Mouse (Mus musculus): ENCODE data around the gene Pspc1. TPM values are rescaled to one million over a fixed set of nuclear protein-coding genes. Genes with fewer than 3 reads are reported as not detected.

The Pspc1 gene
- polyA plus RNA-seq, 1 experiment from 2014 or later, result 44.7 TPM

GRCm38 (mm10) chr14:56689766-56690165, 88.3 kb downstream of the Pspc1 start:
- no peak for ATAC-seq (replicated peaks)
- Histone ChIP-seq H3K9me3 (no peaks in the 10 kb centered on the region), H3K9ac (replicated peaks) (no peak overlapping the region), H3K4me2 (replicated peaks) (no peak overlapping the region), H3K36me3 (peaks cover 90% of the 10 kb centered on the region), H3K27ac (replicated peaks) (no peak overlapping the region), H3K27me3 (no peaks in the 10 kb centered on the region), H3K4me1 (no peaks in the 10 kb centered on the region), H3K4me3 (no peak overlapping the region)
- WGBS, result 87% methylated on average over 1 of the region's 1 CpGs

GRCm38 (mm10) chr14:56689116-56689515, 89.0 kb downstream of the Pspc1 start:
- no peak overlapping the region for H3K9ac ChIP-seq (replicated peaks)
- WGBS, result 87% methylated on average over 1 of the region's 1 CpGs
- H3K4me2 ChIP-seq (replicated peaks), result no peak overlapping the region
- peaks cover 90% of the 10 kb centered on the region for H3K36me3 ChIP-seq
- no peaks in the 10 kb centered on the region for H3K4me1 ChIP-seq
- no peaks in the 10 kb centered on the region for H3K27me3 ChIP-seq
- no peak overlapping the region for H3K4me3 ChIP-seq
- ATAC-seq (replicated peaks), result no peak
- H3K27ac ChIP-seq (replicated peaks), result no peak overlapping the region
- H3K9me3 ChIP-seq, result no peaks in the 10 kb centered on the region

GRCm38 (mm10) chr14:56685426-56685825, 92.7 kb downstream of the Pspc1 start:
- Histone ChIP-seq H3K36me3 (peaks cover 82% of the 10 kb centered on the region), H3K9ac (replicated peaks) (no peak overlapping the region), H3K27me3 (no peaks in the 10 kb centered on the region), H3K4me2 (replicated peaks) (no peak overlapping the region), H3K4me3 (no peak overlapping the region), H3K4me1 (no peaks in the 10 kb centered on the region), H3K9me3 (no peaks in the 10 kb centered on the region), H3K27ac (replicated peaks) (no peak overlapping the region)
- no peak for ATAC-seq (replicated peaks)
- 93% methylated on average over 1 of the region's 1 CpGs for WGBS

Other genes starting within 250 kb of the Pspc1 start
- 13.4 and 15.3 TPM in 2 replicates for gene Cenpj, start 202.9 kb downstream of the Pspc1 start, polyA plus RNA-seq (2015; fragmentation: Nextera tagmentation; extraction: Ambion mirVana)
- gene Parp4, start 202.7 kb downstream of the Pspc1 start, polyA plus RNA-seq (2015; fragmentation: Nextera tagmentation; extraction: Ambion mirVana), result 0.59 and 0.61 TPM in 2 replicates
- 38.4 and 40.5 TPM in 2 replicates for gene Mphosph8, start 110.1 kb downstream of the Pspc1 start, polyA plus RNA-seq (2015; fragmentation: Nextera tagmentation; extraction: Ambion mirVana)
- gene Zmym5, start 33.4 kb upstream of the Pspc1 start, polyA plus RNA-seq (2015; fragmentation: Nextera tagmentation; extraction: Ambion mirVana), result 32.0 and 33.5 TPM in 2 replicates
- 70.8 and 74.7 TPM in 2 replicates for gene Zmym2, start 108.3 kb upstream of the Pspc1 start, polyA plus RNA-seq (2015; fragmentation: Nextera tagmentation; extraction: Ambion mirVana)